In the genomic region with DNA sequence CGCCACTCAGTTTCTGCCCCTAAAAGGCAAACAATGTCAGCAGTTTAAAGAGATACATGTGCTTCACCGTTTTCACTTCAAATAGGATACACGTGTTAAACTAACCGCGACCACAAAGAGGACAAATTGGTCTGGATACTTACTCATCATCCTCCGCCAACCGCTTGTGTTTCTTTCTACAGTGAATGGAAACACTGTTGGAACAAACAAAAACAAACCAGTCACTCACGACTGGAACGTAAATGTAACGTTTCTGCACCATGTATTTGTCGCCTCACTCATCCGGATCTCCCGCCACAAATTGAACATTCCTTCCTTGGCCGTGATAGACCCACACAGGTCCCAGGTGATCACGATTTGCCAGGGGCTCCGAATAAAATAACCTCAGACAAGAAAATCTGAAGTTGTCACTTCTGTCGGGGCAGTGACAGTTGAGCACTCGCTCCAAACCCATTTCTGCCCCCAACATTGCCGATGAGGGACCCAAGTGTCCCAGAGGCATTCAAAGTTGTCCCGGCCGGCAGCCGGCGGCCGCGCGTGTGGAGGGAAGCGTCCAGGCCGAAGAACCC, we compare ENCODE assay signal across 8 mouse cellular contexts. TPM values are rescaled to one million over a fixed set of nuclear protein-coding genes. Genes with fewer than 3 reads are reported as not detected.
A peak's percentile ranks its signal among the peaks of the same experiment; 100 is the strongest.
DNase-seq lines count a peak whose midpoint lies in the region; ATAC-seq and TF ChIP-seq lines count a peak whose summit lies in the region.

No protein-coding gene starts in this region.

- no peak for TF ChIP-seq POLR2A in thymus, adult 2 months (IDR thresholded peaks at IDR 0.05; ENCODE audit: control insufficient read depth, extremely low read depth, insufficient read depth, low read length, poor library complexity)
- no peak for TF ChIP-seq POLR2A in myocyte (IDR thresholded peaks at IDR 0.05; ENCODE audit: insufficient read length, low read depth)

- ATAC-seq in hindbrain, postnatal 0 days, result no peak

- H3K4me2 ChIP-seq in hindbrain, postnatal 0 days (ENCODE audit: low read depth, low read length), result peak overlapping the region; percentile 90
- H3K4me2 ChIP-seq in myocyte (ENCODE audit: low read depth), result peak overlapping the region; percentile 72

- H3K4me1 ChIP-seq in thymus, adult 2 months (replicated peaks; ENCODE audit: control insufficient read depth, insufficient read depth, low read length), result peaks cover 7% of the 10 kb centered on the region
- H3K4me1 ChIP-seq in hindbrain, postnatal 0 days (ENCODE audit: insufficient read depth, low read length), result peaks cover 6% of the 10 kb centered on the region; the same call in 1 of the 2 replicates

- WGBS in thymus, adult 2 months, result under 1% methylated on average over 28 of the region's 28 CpGs
- 2% methylated on average over 28 of the region's 28 CpGs for WGBS in hindbrain, postnatal 0 days

- peaks cover 41% of the 10 kb centered on the region for H3K79me2 ChIP-seq in myocyte (ENCODE audit: control insufficient read depth, insufficient read depth)

- DNase-seq in adrenal gland, postnatal 14 days, result peak; percentile 25
- no peak for DNase-seq in adrenal gland, adult 18-20 months (ENCODE audit: low spot score in 2 of 2)
- peak; percentile 19 for DNase-seq in thymus, adult 2 months
- DNase-seq in thymus, postnatal 10 days (ENCODE audit: low spot score in 2 of 2), result no peak
- DNase-seq in hindbrain, postnatal 0 days (ENCODE audit: low spot score), result peak; percentile 15
- no peak for DNase-seq in urinary bladder, adult 18-20 months (ENCODE audit: low spot score in 2 of 2)
- no peak for DNase-seq in right cerebral cortex, adult 2 months (ENCODE audit: low spot score in 2 of 2)

- peak overlapping the region; percentile 88 for H3K9ac ChIP-seq in hindbrain, postnatal 0 days (replicated peaks; ENCODE audit: low read length)

- H3K27ac ChIP-seq in thymus, adult 2 months (ENCODE audit: control insufficient read depth, insufficient read depth, low read length), result peak overlapping the region; percentile 21
- peak overlapping the region; percentile 67; the same call in 1 of the 2 replicates for H3K27ac ChIP-seq in hindbrain, postnatal 0 days

- no peaks in the 10 kb centered on the region for H3K27me3 ChIP-seq in thymus, adult 2 months (ENCODE audit: control insufficient read depth, insufficient read depth, low read length)
- no peaks in the 10 kb centered on the region for H3K27me3 ChIP-seq in hindbrain, postnatal 0 days (ENCODE audit: insufficient read depth, low read length)
- no peaks in the 10 kb centered on the region for H3K27me3 ChIP-seq in myocyte (ENCODE audit: control insufficient read depth, insufficient read depth, insufficient read length)

- H3K4me3 ChIP-seq in thymus, adult 2 months (ENCODE audit: control insufficient read depth, insufficient read depth, low read length), result peak overlapping the region; percentile 77
- H3K4me3 ChIP-seq in hindbrain, postnatal 0 days (ENCODE audit: low read length), result peak overlapping the region; percentile 96
- peak overlapping the region; percentile 64 for H3K4me3 ChIP-seq in myocyte

- no peaks in the 10 kb centered on the region for H3K36me3 ChIP-seq in thymus, adult 2 months (ENCODE audit: control insufficient read depth, insufficient read depth, low read length)
- H3K36me3 ChIP-seq in hindbrain, postnatal 0 days (ENCODE audit: insufficient read depth, low read length), result no peaks in the 10 kb centered on the region
- peaks cover 9% of the 10 kb centered on the region for H3K36me3 ChIP-seq in myocyte (ENCODE audit: control insufficient read depth, insufficient read depth)

- H3ac ChIP-seq in myocyte (ENCODE audit: control insufficient read depth, insufficient read length), result peak overlapping the region; percentile 50

- TF ChIP-seq CTCF in thymus, adult 2 months (IDR thresholded peaks at IDR 0.05; ENCODE audit: borderline replicate concordance, control insufficient read depth, extremely low read depth, insufficient read depth, low read length, poor library complexity), result no peak
- TF ChIP-seq CTCF in hindbrain, postnatal 0 days (IDR thresholded peaks at IDR 0.05; ENCODE audit: low read depth), result no peak

- H3K9me3 ChIP-seq in hindbrain, postnatal 0 days (ENCODE audit: low read length), result no peaks in the 10 kb centered on the region

TF ChIP-seq in myocyte, 11 proteins besides CTCF, POLR2A, EP300 and RAD21:
- TF ChIP-seq MYOG (IDR thresholded peaks at IDR 0.05; ENCODE audit: control insufficient read depth in 1 of 3, insufficient read depth in 1 of 3, insufficient read length in 2 of 3, low read depth in 2 of 3) (no peak), TCF12 (IDR thresholded peaks at IDR 0.05; ENCODE audit: insufficient read depth, poor library complexity, severe bottlenecking) (no peak), POLR2AphosphoS2 (IDR thresholded peaks at IDR 0.05; ENCODE audit: insufficient read length, low read depth) (no peak), TCF3 (IDR thresholded peaks at IDR 0.05; ENCODE audit: insufficient read length, low read depth) (no peak), MYOD1 (IDR thresholded peaks at IDR 0.05; ENCODE audit: control insufficient read depth in 1 of 3, insufficient read length in 2 of 3, low read depth in 2 of 3) (no peak), E2F4 (IDR thresholded peaks at IDR 0.05; ENCODE audit: insufficient read depth) (no peak), USF1 (IDR thresholded peaks at IDR 0.05; ENCODE audit: low read depth) (no peak), MAX (IDR thresholded peaks at IDR 0.05; ENCODE audit: low read depth) (no peak), CEBPB (IDR thresholded peaks at IDR 0.05; ENCODE audit: insufficient read depth, poor library complexity, severe bottlenecking) (no peak), SRF (IDR thresholded peaks at IDR 0.05; ENCODE audit: control insufficient read depth, insufficient read length, low read depth) (no peak), REST (IDR thresholded peaks at IDR 0.05; ENCODE audit: insufficient read depth, insufficient read length) (no peak)
TF ChIP-seq in myocyte: peak in this region for 0.

RNA-seq across cellular contexts. Expression of a gene that starts 0.7 kb away (rescaled TPM):
- total RNA-seq in adrenal gland, postnatal 14 days (2021), result 22.5 and 24.4 TPM in 2 replicates
- 10 to 100 TPM; 37.8 to 47.4 TPM for total RNA-seq in adrenal gland, adult 18-20 months (2021)
- polyA plus RNA-seq in thymus, adult 2 months (2012; rRNA removed), result 12.2 and 13.9 TPM in 2 replicates
- 10.1 and 10.5 TPM in 2 replicates for total RNA-seq in hindbrain, postnatal 0 days (2014; rRNA removed)
- polyA plus RNA-seq in hindbrain, postnatal 0 days (2015; fragmentation: Nextera tagmentation; extraction: Ambion mirVana), result 5.8 and 6.6 TPM in 2 replicates
- polyA plus RNA-seq in myocyte (2012; fragmentation: generic; extraction: Trizol), result 9.0 TPM

RNA-seq across cellular contexts. Expression of a gene that starts 20.9 kb away (rescaled TPM):
- 124 and 125 TPM in 2 replicates for total RNA-seq in adrenal gland, postnatal 14 days (2021)
- total RNA-seq in adrenal gland, adult 18-20 months (2021), result 100 to 1,000 TPM; 144 to 206 TPM
- 113 and 118 TPM in 2 replicates for polyA plus RNA-seq in thymus, adult 2 months (2012; rRNA removed)
- total RNA-seq in hindbrain, postnatal 0 days (2014; rRNA removed), result 95.0 and 102 TPM in 2 replicates
- polyA plus RNA-seq in hindbrain, postnatal 0 days (2015; fragmentation: Nextera tagmentation; extraction: Ambion mirVana), result 87.1 and 88.9 TPM in 2 replicates
- 102 TPM for polyA plus RNA-seq in myocyte (2012; fragmentation: generic; extraction: Trizol)

RNA-seq across cellular contexts. Expression of a gene that starts 28.2 kb away (rescaled TPM):
- total RNA-seq in adrenal gland, postnatal 14 days (2021), result not detected in 2 replicates
- not detected for total RNA-seq in adrenal gland, adult 18-20 months (2021)
- polyA plus RNA-seq in thymus, adult 2 months (2012; rRNA removed), result not detected in 2 replicates
- total RNA-seq in hindbrain, postnatal 0 days (2014; rRNA removed), result not detected in 2 replicates
- not detected in 2 replicates for polyA plus RNA-seq in hindbrain, postnatal 0 days (2015; fragmentation: Nextera tagmentation; extraction: Ambion mirVana)
- not detected for polyA plus RNA-seq in myocyte (2012; fragmentation: generic; extraction: Trizol)

Comparison
In these comparisons a context has a peak if more than half of its experiments do, and no peak if none do; other contexts are left out.
1. DNase-seq: peak in adrenal gland, postnatal 14 days (single experiment), thymus, adult 2 months (single experiment) and hindbrain, postnatal 0 days (single experiment); none in adrenal gland, adult 18-20 months (0 of 2), thymus, postnatal 10 days (0 of 2), urinary bladder, adult 18-20 months (0 of 2) and right cerebral cortex, adult 2 months (0 of 2).
2. Peak in every context shown above with its lines, with median percentiles within 50 percentile points of each other: H3K4me3 ChIP-seq.